Mouse (Mus musculus) testis, adult 2 months (tissue): ENCODE results near the gene Cygb.

Source experiments
- CTCF ChIP-seq: fragments of 200-500 bp; IDR thresholded peaks from 2 replicates; pipeline ENCODE4 v1.5.1; 2012; ENCODE audit warnings: low read depth, mild to moderate bottlenecking, inconsistent platforms, low read length, moderate library complexity; ENCODE audit not compliant: control insufficient read depth, insufficient read depth, insufficient replicate concordance
- POLR2A ChIP-seq: fragments of 200-500 bp; IDR thresholded peaks from 2 replicates; pipeline ENCODE4 v1.6.1; 2012; ENCODE audit warnings: low read depth, mild to moderate bottlenecking, inconsistent platforms, low read length, moderate library complexity; ENCODE audit not compliant: control insufficient read depth

DNA sequence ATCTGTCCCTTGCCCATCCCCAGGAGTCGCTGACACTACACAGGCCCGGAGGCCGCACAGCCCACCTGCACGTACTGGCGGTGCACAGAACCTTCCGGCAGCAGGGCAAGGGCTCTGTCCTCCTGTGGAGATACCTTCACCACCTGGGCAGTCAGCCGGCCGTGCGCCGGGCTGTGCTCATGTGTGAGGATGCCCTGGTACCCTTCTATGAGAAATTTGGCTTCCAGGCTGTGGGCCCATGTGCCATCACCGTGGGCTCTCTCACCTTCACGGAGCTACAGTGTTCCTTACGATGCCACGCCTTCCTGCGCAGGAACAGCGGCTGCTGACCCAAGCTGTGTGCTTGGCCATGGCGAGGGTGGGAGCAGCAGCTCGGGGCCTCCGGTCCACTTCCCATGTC, 57.3 kb downstream of the Cygb start:
- TF ChIP-seq CTCF = no peak
- TF ChIP-seq POLR2A = no peak
